Mouse (Mus musculus) heart, embryonic 13.5 days (tissue): Measurements from ENCODE around the gene Paqr5. TPM values are rescaled to one million over a fixed set of nuclear protein-coding genes. Genes with fewer than 3 reads are reported as not detected.

Experiments used
- ATAC-seq: fragments of 200-750 bp; cut with Nextera tagmentation; 2 replicates; pipeline ENCODE4 v1.8.0; 2017; ENCODE audit warnings: moderate TSS enrichment; ENCODE audit not compliant: insufficient number of reproducible peaks, low FRiP score, low TSS enrichment; ENCODE audit errors: extremely low read depth
- H3K27ac ChIP-seq: fragments of 300-500 bp; sonication (generic); replicated peaks from 2 replicates; pipeline ENCODE4 v1.5.1; 2015; ENCODE audit warnings: moderate library complexity, mild to moderate bottlenecking, inconsistent platforms
- H3K27me3 ChIP-seq: fragments of 300-500 bp; sonication (generic); replicated peaks from 2 replicates; pipeline ENCODE4 v1.6.1; 2015; ENCODE audit warnings: mild to moderate bottlenecking, inconsistent platforms
- H3K36me3 ChIP-seq: fragments of 300-500 bp; sonication (generic); 2 replicates; pipeline ENCODE4 v1.6.1; 2015; ENCODE audit warnings: mild to moderate bottlenecking, inconsistent platforms
- H3K4me1 ChIP-seq: fragments of 300-500 bp; sonication (generic); 2 replicates; pipeline ENCODE4 v1.6.1; 2015; ENCODE audit warnings: inconsistent platforms
- H3K4me2 ChIP-seq: fragments of 300-500 bp; sonication (generic); 2 replicates; pipeline ENCODE4 v1.6.1; 2015; ENCODE audit warnings: inconsistent platforms, mild to moderate bottlenecking, moderate library complexity
- H3K4me3 ChIP-seq: fragments of 300-500 bp; sonication (generic); 2 replicates; pipeline ENCODE4 v1.5.1; 2015; ENCODE audit warnings: moderate library complexity, mild to moderate bottlenecking, inconsistent platforms
- H3K9ac ChIP-seq: fragments of 300-500 bp; sonication (generic); 2 replicates; pipeline ENCODE4 v1.6.1; 2015; ENCODE audit warnings: inconsistent platforms, mild to moderate bottlenecking, moderate library complexity
- H3K9me3 ChIP-seq: fragments of 300-500 bp; sonication (generic); 2 replicates; pipeline ENCODE4 v1.6.1; 2016; ENCODE audit warnings: inconsistent platforms
- WGBS: fragments of 180-500 bp; shearing (Covaris S2); methylation state at CpG from one replicate; pipeline ENCODE4 v1.1.7; 2015; ENCODE audit warnings: mixed read lengths; 5-methylcytosine and 5-hydroxymethylcytosine counted together
- polyA plus RNA-seq: library from polyadenylated mRNA; unstranded; fragments of >200 nt; fragmentation: Nextera tagmentation; extraction: Ambion mirVana; gene quantifications from 2 replicates; pipeline ENCODE4 v1.2.1, GENCODE M21; 2015

Gene Paqr5
- polyA plus RNA-seq, 1 experiment from 2014 or later, result 0.39 TPM

DNA sequence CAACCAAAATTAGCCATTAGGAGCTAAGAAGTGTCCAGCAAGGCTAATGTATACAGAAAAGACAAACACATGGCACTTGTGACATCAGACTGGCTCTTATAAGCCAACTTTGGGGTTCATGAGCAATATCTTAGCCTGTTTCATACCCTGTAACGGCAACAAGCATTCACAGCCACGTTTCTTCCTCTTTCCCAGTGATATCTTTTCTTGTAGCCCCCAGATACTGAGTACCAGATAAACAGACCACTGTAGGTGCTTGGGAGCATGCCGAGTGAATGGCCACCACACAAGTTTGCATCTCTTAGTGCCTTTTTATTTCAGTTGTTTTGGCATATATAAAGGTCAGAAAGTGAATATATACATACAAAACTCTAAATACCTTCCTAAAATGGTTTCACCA lies 109.7 kb downstream of the Paqr5 start:
- no peaks in the 10 kb centered on the region for H3K9me3 ChIP-seq
- H3K4me2 ChIP-seq, result no peak overlapping the region
- ATAC-seq, result no peak
- peaks cover 72% of the 10 kb centered on the region for H3K36me3 ChIP-seq
- no peak overlapping the region for H3K27ac ChIP-seq
- H3K9ac ChIP-seq, result no peak overlapping the region
- 70% methylated on average over 3 of the region's 3 CpGs for WGBS
- H3K4me1 ChIP-seq, result peaks cover 25% of the 10 kb centered on the region
- no peak overlapping the region for H3K4me3 ChIP-seq
- no peaks in the 10 kb centered on the region for H3K27me3 ChIP-seq

DNA sequence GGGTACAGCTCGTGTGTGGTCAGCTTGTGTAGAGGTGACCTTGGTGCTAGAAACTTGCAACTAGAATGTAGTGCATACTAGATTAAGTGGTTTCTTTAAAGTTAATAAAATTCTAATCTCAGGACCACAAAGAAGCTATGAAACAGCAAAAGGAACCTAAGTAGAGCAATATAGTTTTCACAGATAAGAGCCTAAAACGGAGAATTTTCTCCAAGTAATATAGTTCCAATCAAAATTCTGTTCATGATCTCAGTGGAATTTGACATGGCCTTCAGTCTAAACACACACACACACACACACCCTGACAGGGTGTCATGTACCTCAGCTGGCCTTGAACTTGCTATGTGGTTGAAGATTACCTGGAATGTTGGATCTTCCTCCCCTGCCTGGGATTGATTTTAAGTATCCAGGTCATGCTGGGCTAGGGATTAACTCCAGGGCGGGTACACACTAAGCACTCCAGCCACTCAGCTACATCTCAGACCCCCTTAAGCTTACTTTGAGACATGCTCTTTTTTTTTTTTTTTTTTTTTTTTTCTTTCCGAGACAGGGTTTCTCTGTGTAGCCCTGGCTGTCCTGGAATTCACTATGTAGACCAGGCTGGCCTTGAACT lies 111.2 kb downstream of the Paqr5 start:
- peak overlapping the region; percentile 91 for H3K4me2 ChIP-seq
- H3K36me3 ChIP-seq, result peaks cover 64% of the 10 kb centered on the region
- no peak for ATAC-seq
- WGBS, result 50% methylated on average over 4 of the region's 4 CpGs
- no peaks in the 10 kb centered on the region for H3K27me3 ChIP-seq
- H3K27ac ChIP-seq, result peak overlapping the region; percentile 97
- peak overlapping the region; percentile 87 for H3K9ac ChIP-seq
- peaks cover 32% of the 10 kb centered on the region for H3K4me1 ChIP-seq
- no peaks in the 10 kb centered on the region for H3K9me3 ChIP-seq
- peak overlapping the region; percentile 98 for H3K4me3 ChIP-seq

DNA sequence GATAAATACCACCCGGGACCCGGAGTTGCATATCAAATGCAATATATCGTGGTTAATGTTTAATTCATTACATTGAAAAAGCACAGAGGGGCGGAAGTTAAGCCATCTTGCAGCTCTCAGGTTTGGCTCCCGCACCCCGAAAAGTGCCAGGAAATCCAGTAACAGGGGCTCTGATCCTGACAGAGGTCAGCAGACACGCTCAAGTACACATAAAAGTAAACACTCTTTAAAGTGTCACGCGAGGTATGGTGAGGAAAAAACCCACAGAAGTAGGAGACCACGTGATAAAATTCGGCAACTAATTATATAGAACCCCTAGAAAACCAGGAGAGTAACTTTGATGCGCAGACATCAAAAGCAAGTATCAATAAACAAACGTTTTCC lies 111.7 kb downstream of the Paqr5 start:
- no peak for ATAC-seq
- H3K27ac ChIP-seq, result peak overlapping the region; percentile 97
- H3K4me1 ChIP-seq, result peaks cover 32% of the 10 kb centered on the region
- 2% methylated on average over 13 of the region's 13 CpGs for WGBS
- no peaks in the 10 kb centered on the region for H3K9me3 ChIP-seq
- H3K27me3 ChIP-seq, result no peaks in the 10 kb centered on the region
- H3K4me3 ChIP-seq, result peak overlapping the region; percentile 98
- peak overlapping the region; percentile 87 for H3K9ac ChIP-seq
- peaks cover 58% of the 10 kb centered on the region for H3K36me3 ChIP-seq
- H3K4me2 ChIP-seq, result peak overlapping the region; percentile 91

DNA sequence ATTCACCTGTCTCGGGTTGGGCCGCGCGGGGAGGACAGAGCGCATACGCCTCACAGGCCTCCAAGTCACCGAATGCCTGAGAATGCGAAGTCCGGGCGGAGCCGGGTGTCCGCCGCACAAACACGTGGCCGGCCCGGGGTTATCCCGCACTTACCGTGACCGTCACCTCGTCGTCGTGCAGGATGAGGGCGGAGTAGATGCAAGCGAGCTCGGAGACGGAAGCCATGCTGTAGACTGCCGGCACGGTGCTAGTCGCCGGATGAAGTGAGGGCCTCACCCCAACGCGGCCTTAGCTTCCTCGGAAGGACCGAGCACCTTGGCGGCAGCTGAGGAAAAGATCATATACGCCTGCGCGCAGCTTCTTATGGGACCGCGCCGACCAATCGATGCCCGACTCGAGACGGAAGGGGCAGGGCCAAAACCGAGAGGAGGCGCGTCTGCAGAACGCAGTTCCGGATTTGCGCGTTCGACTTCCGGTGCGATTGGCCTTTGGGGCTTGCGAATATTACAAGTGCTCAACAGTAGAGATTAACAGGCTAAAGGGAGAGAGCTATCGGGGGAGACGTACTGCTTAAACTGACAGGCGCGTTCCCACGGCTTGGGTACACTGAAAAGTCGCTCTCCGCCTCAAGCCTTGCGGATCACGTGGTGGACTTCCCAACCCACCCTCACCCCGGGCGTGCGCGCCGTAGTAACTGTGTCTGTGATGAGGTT lies 112.3 kb downstream of the Paqr5 start, which contains the start of gene Rplp1:
Gene Rplp1, minus strand, starts transcription at position 340 of the 714 bp plus-strand sequence.
- Histone ChIP-seq H3K9me3 (no peaks in the 10 kb centered on the region), H3K9ac (peak within 1 kb of the TSS; percentile 97), H3K4me1 (peaks cover 32% of the 10 kb centered on the region), H3K27me3 (no peaks in the 10 kb centered on the region), H3K4me2 (peak within 1 kb of the TSS; percentile 91), H3K36me3 (peaks cover 52% of the 10 kb centered on the region), H3K4me3 (peak within 1 kb of the TSS; percentile 98), H3K27ac (peak within 1 kb of the TSS; percentile 97)
- WGBS, result under 1% methylated on average over 70 of the region's 70 CpGs
- ATAC-seq, result peak; percentile 93

DNA sequence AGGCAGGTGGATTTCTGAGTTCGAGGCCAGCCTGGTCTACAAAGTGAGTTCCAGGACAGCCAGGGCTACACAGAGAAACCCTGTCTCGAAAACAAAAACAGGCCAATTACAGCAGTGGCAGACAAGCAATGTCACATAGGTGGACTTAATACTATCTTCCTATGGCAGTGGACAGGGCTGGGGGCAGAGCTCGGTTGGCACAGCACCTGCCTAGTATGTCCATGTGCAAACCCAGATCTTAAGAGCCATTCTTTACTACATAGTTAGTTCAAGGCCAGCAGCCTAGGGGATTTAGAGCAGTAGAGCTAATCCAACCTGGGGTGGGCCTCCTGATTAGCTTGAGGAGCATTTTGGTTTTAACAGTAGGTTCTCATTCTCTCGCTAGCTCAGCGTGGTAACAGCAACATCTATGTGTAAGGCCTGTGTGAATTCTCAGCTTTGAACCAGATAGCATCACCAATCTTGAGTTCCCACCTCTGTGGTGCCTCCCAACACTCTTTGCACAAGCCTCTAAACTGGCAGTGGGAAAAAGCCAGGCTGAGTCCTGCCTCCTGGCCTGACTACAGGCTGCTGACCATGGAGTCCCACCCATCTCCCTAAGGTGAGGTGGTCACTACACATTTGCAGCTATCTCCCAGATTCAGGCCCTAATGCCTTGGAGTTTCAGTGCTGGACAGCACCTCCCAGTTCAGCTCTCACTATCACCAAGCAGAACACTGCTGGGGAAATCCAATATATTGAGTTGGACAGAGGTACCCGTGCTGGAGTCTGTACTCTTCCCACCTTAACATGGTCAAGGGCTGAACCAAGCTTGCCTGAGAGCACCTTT lies 115.1 kb downstream of the Paqr5 start:
- H3K4me3 ChIP-seq, result no peak overlapping the region
- WGBS, result 55% methylated on average over 6 of the region's 6 CpGs
- peaks cover 26% of the 10 kb centered on the region for H3K36me3 ChIP-seq
- no peaks in the 10 kb centered on the region for H3K9me3 ChIP-seq
- H3K4me2 ChIP-seq, result no peak overlapping the region
- no peaks in the 10 kb centered on the region for H3K27me3 ChIP-seq
- no peak overlapping the region for H3K27ac ChIP-seq
- no peak overlapping the region for H3K9ac ChIP-seq
- H3K4me1 ChIP-seq, result peaks cover 32% of the 10 kb centered on the region
- no peak for ATAC-seq

DNA sequence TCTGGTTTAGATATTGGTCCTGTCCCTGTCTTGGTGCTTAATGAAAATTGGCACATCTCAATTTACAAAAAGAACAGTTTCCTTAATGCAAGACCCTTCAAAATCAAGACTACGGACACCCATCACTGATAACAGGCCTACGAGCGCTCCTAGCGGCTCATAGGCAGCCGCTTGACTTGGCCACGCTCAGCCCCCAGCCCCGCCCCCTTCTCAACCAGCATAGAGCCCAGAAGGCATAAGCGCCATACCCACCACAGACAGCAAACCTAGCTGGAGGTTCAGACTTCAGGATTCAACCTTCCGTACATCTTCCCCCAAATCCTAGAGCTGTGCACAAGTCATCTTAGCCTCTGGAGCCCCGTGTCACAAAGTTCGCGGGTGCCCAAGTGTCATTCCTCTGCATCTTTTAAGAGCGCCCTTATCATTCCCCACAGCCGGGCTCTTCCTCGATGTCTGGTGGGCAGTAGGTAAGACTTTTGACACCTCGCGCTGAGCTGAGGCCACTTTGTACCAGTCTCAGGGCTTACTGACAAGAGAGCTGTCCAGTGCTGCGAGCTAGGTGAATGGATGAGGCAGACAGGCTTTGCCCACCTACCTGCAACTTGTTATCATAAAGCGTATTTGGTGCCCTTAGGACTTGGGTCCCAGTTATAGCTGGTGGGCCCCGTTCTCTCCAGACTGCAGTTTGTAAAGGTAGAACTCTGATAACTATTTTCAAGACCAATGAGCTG lies 116.0 kb downstream of the Paqr5 start:
- 27% methylated on average over 20 of the region's 20 CpGs for WGBS
- no peak overlapping the region for H3K27ac ChIP-seq
- H3K4me3 ChIP-seq, result no peak overlapping the region
- no peaks in the 10 kb centered on the region for H3K9me3 ChIP-seq
- H3K4me1 ChIP-seq, result peaks cover 32% of the 10 kb centered on the region
- no peak overlapping the region for H3K4me2 ChIP-seq
- no peak overlapping the region for H3K9ac ChIP-seq
- peaks cover 23% of the 10 kb centered on the region for H3K36me3 ChIP-seq
- ATAC-seq, result no peak
- H3K27me3 ChIP-seq, result no peaks in the 10 kb centered on the region

DNA sequence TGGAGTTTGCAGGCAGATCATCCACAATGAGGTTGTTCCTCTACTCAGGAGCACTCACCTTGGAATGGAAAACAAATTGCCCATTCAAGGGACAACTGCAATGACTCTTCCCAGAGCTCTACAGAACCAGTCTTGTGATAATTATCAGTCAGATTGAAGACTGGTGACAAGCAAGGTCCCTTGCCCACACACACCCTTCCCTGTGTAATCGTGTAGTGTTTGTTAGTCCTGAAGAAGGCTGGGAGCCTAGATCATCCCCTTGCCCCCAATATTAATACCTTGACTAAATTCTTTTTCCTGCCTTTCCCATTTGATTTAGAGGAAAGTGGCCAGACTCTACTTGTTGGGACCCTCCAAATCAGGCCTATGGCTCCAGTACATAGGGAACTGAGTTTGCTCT lies 117.0 kb downstream of the Paqr5 start:
- Histone ChIP-seq H3K9ac (no peak overlapping the region), H3K27ac (no peak overlapping the region), H3K4me1 (peaks cover 25% of the 10 kb centered on the region), H3K9me3 (no peaks in the 10 kb centered on the region), H3K4me3 (no peak overlapping the region), H3K4me2 (no peak overlapping the region), H3K27me3 (peaks cover 8% of the 10 kb centered on the region; the same call in 1 of the 2 replicates), H3K36me3 (peaks cover 23% of the 10 kb centered on the region)
- 81% methylated on average over 1 of the region's 1 CpGs for WGBS
- no peak for ATAC-seq

DNA sequence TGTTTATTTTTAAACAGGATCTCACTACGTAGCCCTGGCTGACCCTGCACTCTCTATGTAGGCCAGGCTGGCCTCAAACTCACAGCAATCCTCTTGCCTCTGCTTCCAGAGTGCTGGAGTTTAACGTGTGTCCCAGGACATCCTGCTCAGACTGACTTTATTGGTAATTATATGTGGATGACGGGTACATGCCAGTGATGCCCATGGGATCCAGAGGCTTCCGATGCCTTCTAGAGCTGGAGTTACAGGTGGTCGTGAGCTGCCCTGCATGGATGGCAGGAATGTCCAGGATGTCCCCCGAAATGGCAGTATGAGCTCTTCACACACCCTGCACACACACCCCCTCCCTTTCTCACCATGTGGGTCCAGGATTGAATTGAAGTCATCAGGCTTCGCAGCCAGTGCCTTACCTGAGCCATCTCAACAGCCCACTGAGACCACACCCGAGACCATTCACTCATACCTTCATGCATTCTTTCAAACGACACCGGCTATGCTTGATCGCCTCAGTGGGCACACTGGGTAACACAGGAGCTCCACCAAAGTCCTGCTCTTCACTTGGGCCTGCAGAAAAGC lies 117.7 kb downstream of the Paqr5 start:
- no peaks in the 10 kb centered on the region for H3K9me3 ChIP-seq
- no peak for ATAC-seq
- H3K9ac ChIP-seq, result no peak overlapping the region
- H3K4me1 ChIP-seq, result peaks cover 28% of the 10 kb centered on the region
- H3K4me2 ChIP-seq, result no peak overlapping the region
- peaks cover 23% of the 10 kb centered on the region for H3K36me3 ChIP-seq
- no peak overlapping the region for H3K4me3 ChIP-seq
- peaks cover 9% of the 10 kb centered on the region; the same call in 1 of the 2 replicates for H3K27me3 ChIP-seq
- WGBS, result 86% methylated on average over 11 of the region's 11 CpGs
- no peak overlapping the region for H3K27ac ChIP-seq

DNA sequence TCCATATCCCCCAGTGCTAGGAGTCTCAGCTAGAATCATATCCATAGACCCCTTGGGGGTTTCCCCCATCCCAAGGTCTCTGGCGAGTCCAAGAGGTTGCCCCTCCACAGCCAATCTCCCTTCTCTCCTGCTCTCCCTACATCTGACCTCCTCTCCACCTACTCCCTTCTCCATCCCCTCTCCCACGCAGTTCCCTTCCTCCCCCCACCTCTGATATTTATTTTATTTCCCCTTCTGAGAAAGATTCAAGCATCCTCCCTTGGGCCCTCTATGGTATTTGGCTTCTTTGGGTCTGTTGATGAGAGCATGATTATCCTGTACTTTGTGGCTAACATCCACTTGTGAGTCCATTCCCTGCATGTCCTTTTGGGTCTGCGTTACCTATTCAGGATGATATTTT lies 118.3 kb downstream of the Paqr5 start:
- Histone ChIP-seq H3K27me3 (peaks cover 14% of the 10 kb centered on the region; the same call in 1 of the 2 replicates), H3K4me1 (peaks cover 23% of the 10 kb centered on the region), H3K4me3 (no peak overlapping the region), H3K4me2 (no peak overlapping the region), H3K27ac (no peak overlapping the region), H3K9ac (no peak overlapping the region), H3K36me3 (peaks cover 20% of the 10 kb centered on the region), H3K9me3 (no peaks in the 10 kb centered on the region)
- WGBS, result 79% methylated on average over 3 of the region's 3 CpGs
- ATAC-seq, result no peak

DNA sequence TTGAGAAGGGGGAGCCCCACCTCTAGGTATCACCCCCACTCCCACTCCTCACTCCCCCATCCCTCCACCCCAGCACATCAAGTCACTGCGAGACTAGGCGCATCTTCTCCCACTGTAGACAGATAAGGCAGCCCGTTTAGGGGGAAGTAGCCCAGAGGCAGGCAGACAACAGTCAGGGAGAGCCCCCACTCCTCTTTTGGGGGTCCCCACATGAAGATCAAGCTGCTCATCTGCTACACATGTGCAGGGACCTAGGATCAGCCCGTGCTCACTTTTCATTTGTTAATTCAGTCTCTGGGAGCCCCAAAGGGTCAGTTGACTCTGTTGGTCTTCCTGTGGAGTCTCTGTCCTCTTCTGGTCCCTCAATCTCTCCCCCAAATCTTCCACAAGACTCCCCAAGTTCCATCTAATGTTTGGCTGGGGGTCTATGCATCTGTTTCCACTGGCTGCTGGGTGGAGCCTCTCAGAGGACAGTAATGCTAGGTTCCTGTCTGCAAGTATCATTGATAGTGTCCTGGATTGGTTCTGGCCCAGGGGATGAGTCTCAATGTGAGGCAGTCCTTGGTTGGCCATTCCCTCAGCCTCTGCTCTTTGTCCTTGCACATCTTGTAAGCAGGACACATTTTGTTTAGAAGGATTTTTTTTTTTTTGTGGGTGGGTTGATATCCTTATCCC lies 118.9 kb downstream of the Paqr5 start:
- Histone ChIP-seq H3K4me1 (peaks cover 18% of the 10 kb centered on the region), H3K4me2 (no peak overlapping the region), H3K36me3 (peaks cover 14% of the 10 kb centered on the region), H3K9me3 (no peaks in the 10 kb centered on the region), H3K9ac (no peak overlapping the region), H3K4me3 (no peak overlapping the region), H3K27ac (no peak overlapping the region), H3K27me3 (peaks cover 18% of the 10 kb centered on the region)
- 64% methylated on average over 4 of the region's 4 CpGs for whole genome bisulfite sequencing
- no peak for ATAC-seq
